Mouse (Mus musculus) stomach, embryonic 14.5 days (tissue): ENCODE data around the gene Cyyr1. TPM values are rescaled to one million over a fixed set of nuclear protein-coding genes. Genes with fewer than 3 reads are reported as not detected.

Source experiments
- ATAC-seq: fragments of 200-750 bp; cut with Nextera tagmentation; 2 replicates; pipeline ENCODE4 v1.8.0; 2017; ENCODE audit warnings: low read depth, moderate TSS enrichment; ENCODE audit not compliant: insufficient number of reproducible peaks, insufficient read depth, low FRiP score
- H3K27ac ChIP-seq: fragments of 300-500 bp; sonication (generic); 2 replicates; pipeline ENCODE4 v1.5.1; 2014; ENCODE audit warnings: mild to moderate bottlenecking, low read length, moderate library complexity, mixed read lengths
- H3K27me3 ChIP-seq: fragments of 300-500 bp; sonication (generic); 2 replicates; pipeline ENCODE4 v1.6.1; 2014; ENCODE audit warnings: low read length, control low read depth, mixed read lengths; ENCODE audit not compliant: control insufficient read depth, insufficient read depth
- H3K36me3 ChIP-seq: fragments of 300-500 bp; sonication (generic); 2 replicates; pipeline ENCODE4 v1.6.1; 2014; ENCODE audit warnings: mild to moderate bottlenecking, control low read depth, low read length, moderate library complexity, mixed read lengths; ENCODE audit not compliant: control insufficient read depth, insufficient read depth
- H3K4me1 ChIP-seq: fragments of 300-500 bp; sonication (generic); 2 replicates; pipeline ENCODE4 v1.6.1; 2014; ENCODE audit warnings: low read length, control low read depth, mixed read lengths; ENCODE audit not compliant: control insufficient read depth, insufficient read depth
- H3K4me2 ChIP-seq: fragments of 300-500 bp; sonication (generic); replicated peaks from 2 replicates; pipeline ENCODE4 v1.6.1; 2014; ENCODE audit warnings: low read depth, low read length, control low read depth
- H3K4me3 ChIP-seq: fragments of 300-500 bp; sonication (generic); 2 replicates; pipeline ENCODE4 v1.5.1; 2014; ENCODE audit warnings: low read depth, low read length, control low read depth
- H3K9ac ChIP-seq: fragments of 300-500 bp; sonication (generic); replicated peaks from 2 replicates; pipeline ENCODE4 v1.6.1; 2014; ENCODE audit warnings: low read depth, mild to moderate bottlenecking, control low read depth, low read length, moderate library complexity, mixed read lengths
- H3K9me3 ChIP-seq: fragments of 300-500 bp; sonication (generic); 2 replicates; pipeline ENCODE4 v1.6.1; 2016; ENCODE audit warnings: low read depth, low read length, control low read depth; ENCODE audit not compliant: control insufficient read depth
- WGBS: fragments of 180-500 bp; shearing (Covaris S2); extraction: QIAGEN DNeasy Blood & Tissue Kit; methylation state at CpG from one replicate; pipeline ENCODE4 v1.1.7; 2014; 5-methylcytosine and 5-hydroxymethylcytosine counted together
- polyA plus RNA-seq: library from polyadenylated mRNA; unstranded; fragments of >200 nt; fragmentation: Nextera tagmentation; extraction: Ambion mirVana; gene quantifications from 2 replicates; pipeline ENCODE4 v1.2.1, GENCODE M21; 2014

The Cyyr1 gene
- polyA plus RNA-seq, 1 experiment from 2014 or later: 5.7 TPM

DNA sequence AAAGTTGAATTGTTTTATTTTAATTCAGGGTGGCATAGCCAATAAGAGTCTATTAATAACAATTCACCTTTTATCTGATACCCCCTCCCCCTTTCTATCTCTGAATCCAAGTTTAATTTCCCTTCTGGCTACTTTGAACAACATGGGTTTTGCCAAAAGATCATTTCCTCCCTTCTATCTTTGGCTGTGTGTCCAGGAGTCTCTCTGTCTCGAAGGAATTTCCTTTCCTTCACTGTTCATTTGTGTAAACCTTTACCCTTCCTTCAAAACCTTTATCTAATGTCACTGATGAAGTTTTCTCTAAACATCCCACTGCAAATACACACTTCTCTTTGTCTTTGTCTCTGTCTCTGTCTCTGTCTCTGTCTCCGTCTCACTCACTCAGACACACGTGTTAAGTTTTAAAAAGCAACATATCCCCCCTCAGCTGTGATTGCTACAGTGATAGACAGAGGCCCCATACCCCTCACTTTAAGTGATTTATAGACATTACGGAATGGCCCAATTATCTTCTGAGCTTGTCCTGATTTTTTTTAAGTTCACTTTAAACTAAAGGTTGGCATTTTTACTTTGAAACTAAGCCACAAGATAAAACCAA is 11.4 kb downstream of the Cyyr1 start:
- no peak overlapping the region for H3K4me3 ChIP-seq
- no peak for ATAC-seq
- no peaks in the 10 kb centered on the region for H3K9me3 ChIP-seq
- H3K4me1 ChIP-seq: no peaks in the 10 kb centered on the region
- WGBS: 50% methylated on average over 4 of the region's 4 CpGs
- H3K36me3 ChIP-seq: no peaks in the 10 kb centered on the region
- H3K4me2 ChIP-seq: no peak overlapping the region
- H3K9ac ChIP-seq: no peak overlapping the region
- no peaks in the 10 kb centered on the region for H3K27me3 ChIP-seq
- no peak overlapping the region for H3K27ac ChIP-seq

DNA sequence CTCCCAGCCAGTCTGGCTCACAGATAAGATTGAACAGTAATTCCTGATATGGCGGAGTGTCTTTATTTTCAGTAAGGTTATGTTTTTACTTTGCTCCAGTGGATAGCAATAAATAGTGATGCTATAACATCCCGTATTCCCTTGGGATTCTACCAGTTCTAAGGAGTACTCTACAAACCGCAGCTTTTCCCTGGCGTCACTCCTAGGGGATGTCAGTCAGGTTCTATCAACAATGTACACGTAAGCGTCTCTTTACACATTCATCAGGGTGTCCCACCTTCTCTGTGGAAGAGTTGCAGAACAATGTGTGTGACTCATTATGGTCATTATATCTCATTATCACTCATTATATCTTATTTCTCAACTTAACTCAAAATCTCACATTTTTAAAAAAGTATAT is 12.2 kb downstream of the Cyyr1 start:
- no peak overlapping the region for H3K9ac ChIP-seq
- no peaks in the 10 kb centered on the region for H3K36me3 ChIP-seq
- ATAC-seq: no peak
- H3K27ac ChIP-seq: no peak overlapping the region
- no peaks in the 10 kb centered on the region for H3K9me3 ChIP-seq
- no peak overlapping the region for H3K4me2 ChIP-seq
- H3K4me3 ChIP-seq: no peak overlapping the region
- WGBS: 92% methylated on average over 6 of the region's 6 CpGs
- no peaks in the 10 kb centered on the region for H3K4me1 ChIP-seq
- no peaks in the 10 kb centered on the region for H3K27me3 ChIP-seq

DNA sequence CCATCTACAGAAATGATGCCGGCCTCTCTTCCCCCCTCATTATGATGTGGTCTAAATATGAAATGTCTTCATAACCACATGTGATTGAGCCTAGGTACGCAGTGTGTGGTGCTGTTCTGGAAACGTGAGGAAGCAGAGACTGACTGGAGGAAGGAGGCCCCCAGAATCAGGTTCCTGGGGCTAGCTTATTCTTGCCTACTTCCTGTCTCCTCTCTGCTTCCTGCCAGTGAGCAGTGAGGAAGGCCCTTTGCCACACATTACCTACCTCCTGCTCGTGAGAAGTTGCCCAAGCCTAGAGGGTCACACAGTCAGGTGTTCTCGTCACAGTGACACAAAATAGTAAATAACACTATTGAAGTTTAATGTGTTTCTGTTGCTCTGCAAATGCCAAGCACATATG is 14.8 kb downstream of the Cyyr1 start:
- Histone ChIP-seq H3K36me3 (no peaks in the 10 kb centered on the region), H3K9me3 (no peaks in the 10 kb centered on the region), H3K9ac (no peak overlapping the region), H3K4me3 (no peak overlapping the region), H3K4me2 (no peak overlapping the region), H3K27ac (no peak overlapping the region), H3K27me3 (no peaks in the 10 kb centered on the region), H3K4me1 (no peaks in the 10 kb centered on the region)
- WGBS: 71% methylated on average over 5 of the region's 5 CpGs
- ATAC-seq: no peak

DNA sequence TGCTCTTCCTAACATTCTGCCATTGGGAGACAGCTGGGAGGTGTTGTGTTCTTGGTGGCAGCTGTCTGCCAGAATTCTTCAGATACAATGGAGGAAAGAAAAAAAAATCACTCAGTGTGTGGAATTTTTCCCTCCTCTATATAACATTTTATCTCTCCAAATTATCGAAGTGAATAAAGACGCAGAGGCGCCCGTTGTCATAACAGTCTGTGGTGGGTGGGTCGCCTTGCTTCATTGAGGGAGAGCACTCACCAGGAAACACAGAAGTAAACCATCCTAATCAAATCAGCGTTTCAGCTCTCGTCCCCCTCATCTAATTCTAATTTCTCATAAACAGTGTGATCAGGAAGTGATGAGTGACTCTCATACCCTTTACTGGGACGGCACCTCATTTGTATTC is 17.1 kb downstream of the Cyyr1 start:
- WGBS: 74% methylated on average over 8 of the region's 8 CpGs
- H3K36me3 ChIP-seq: no peaks in the 10 kb centered on the region
- H3K27ac ChIP-seq: no peak overlapping the region
- no peak overlapping the region for H3K4me3 ChIP-seq
- no peak overlapping the region for H3K9ac ChIP-seq
- H3K4me2 ChIP-seq: no peak overlapping the region
- no peak for ATAC-seq
- no peaks in the 10 kb centered on the region for H3K9me3 ChIP-seq
- no peaks in the 10 kb centered on the region for H3K4me1 ChIP-seq
- H3K27me3 ChIP-seq: no peaks in the 10 kb centered on the region

DNA sequence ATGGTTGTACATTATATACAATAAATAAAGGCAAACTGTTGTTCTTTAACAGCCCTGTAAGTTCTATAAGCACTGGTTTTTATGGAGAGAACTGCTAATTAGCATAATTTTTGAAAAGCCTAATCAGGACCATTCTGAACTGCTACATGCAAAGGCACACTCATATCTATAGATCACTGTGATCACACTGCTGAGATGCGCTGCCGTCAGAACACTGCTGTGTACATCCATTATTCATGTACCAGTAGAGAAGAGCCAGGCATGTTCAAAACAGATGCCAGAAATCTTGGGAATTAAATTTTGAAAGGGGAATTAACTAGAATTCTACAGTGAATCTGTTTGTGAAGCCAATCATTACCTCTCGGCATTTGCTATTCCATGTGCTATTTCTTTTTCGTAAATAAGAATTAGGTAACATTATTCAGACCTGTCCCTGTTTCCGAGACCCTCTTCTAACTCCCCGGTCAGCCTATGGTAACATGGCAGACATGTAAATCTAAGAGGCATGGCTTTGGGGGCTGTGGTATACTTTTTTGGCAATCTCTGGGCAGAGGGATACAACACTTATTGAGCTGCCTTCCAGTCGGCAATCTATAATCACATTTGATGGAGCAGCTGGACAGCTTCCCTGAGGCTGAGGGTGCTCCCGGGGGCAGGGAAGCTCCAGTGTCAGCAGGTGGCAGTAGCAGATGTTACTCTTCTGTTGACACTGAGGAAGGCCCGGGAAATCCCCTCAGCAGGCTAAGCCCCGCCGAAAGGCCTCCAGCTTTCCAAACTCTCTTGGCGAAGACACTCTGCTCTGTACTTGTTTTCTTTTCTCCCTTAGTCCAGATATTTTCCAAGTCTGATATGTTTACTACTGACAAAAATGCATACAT is 25.2 kb downstream of the Cyyr1 start:
- Histone ChIP-seq H3K9ac (no peak overlapping the region), H3K27me3 (no peaks in the 10 kb centered on the region), H3K9me3 (no peaks in the 10 kb centered on the region), H3K27ac (no peak overlapping the region), H3K4me2 (no peak overlapping the region), H3K4me3 (no peak overlapping the region), H3K36me3 (no peaks in the 10 kb centered on the region), H3K4me1 (no peaks in the 10 kb centered on the region)
- WGBS: 39% methylated on average over 12 of the region's 12 CpGs
- ATAC-seq: peak; percentile 72; the same call in 1 of the 2 replicates

DNA sequence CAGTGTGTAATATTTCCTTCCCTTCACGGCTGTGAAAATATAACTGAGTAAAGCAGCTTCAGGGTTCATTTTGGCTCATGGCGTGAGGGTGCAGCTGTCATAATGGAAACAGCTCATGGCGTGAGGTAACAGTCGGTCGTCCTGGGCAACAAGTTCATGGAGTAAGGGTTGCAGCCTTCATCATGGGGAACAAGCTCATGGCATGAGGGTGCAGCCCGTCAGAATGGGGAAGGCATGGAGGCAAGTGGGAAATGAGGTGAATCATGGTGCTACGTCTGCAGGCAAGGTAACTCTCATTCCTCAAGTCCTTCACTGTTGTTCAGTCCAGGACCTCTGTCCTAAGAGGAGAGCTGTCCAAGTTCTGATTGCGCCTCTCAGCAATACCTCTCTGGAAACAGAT is 28.6 kb downstream of the Cyyr1 start:
- H3K36me3 ChIP-seq: no peaks in the 10 kb centered on the region
- WGBS: 83% methylated on average over 8 of the region's 8 CpGs
- no peaks in the 10 kb centered on the region for H3K27me3 ChIP-seq
- H3K4me1 ChIP-seq: no peaks in the 10 kb centered on the region
- no peak overlapping the region for H3K27ac ChIP-seq
- H3K4me3 ChIP-seq: no peak overlapping the region
- H3K9me3 ChIP-seq: no peaks in the 10 kb centered on the region
- H3K4me2 ChIP-seq: no peak overlapping the region
- no peak overlapping the region for H3K9ac ChIP-seq
- ATAC-seq: no peak

DNA sequence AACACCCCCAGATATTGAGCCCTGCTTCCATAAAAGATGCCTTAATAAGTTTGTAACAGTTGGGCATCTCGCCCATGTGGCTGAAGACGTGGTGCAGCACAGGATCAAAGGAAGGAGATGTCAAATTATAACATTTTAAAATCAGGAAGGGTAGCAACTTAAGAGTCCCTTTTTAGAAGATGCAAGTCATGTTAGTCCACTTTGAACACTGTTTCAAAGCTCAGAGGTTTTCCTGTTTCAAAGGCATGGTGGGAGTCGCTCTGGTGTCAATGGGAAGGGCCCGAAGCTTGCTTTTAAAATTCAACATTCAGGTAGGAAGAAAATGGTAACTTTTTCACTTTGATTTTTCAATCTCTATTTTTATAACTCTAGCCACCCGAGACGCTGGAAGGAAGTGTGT is 45.9 kb downstream of the Cyyr1 start:
- 89% methylated on average over 6 of the region's 6 CpGs for WGBS
- Histone ChIP-seq H3K4me2 (no peak overlapping the region), H3K4me1 (no peaks in the 10 kb centered on the region), H3K27me3 (no peaks in the 10 kb centered on the region), H3K9ac (no peak overlapping the region), H3K4me3 (no peak overlapping the region), H3K36me3 (no peaks in the 10 kb centered on the region), H3K27ac (no peak overlapping the region), H3K9me3 (no peaks in the 10 kb centered on the region)
- no peak for ATAC-seq

DNA sequence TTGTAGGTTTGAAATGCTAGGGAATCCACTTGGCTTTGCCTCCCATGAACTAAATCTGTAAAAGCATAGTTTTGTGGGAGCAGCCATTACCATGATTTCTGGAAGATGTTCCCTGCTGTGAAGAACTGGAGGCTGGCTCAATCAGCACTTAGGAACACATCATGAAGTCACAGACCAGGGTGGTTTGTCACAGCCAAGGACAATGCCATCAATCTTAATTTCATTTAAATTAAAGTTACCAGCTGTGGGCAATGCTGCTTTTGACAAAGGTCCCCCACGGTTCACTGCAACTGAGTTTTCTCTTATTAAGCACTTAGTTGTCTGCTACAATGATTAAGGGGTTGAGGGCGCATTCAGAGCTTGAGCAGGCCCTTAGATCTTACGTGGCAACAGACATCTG is 48.1 kb downstream of the Cyyr1 start:
- no peak overlapping the region for H3K4me2 ChIP-seq
- WGBS: 50% methylated on average over 3 of the region's 3 CpGs
- H3K27ac ChIP-seq: no peak overlapping the region
- no peaks in the 10 kb centered on the region for H3K27me3 ChIP-seq
- H3K4me3 ChIP-seq: no peak overlapping the region
- H3K9me3 ChIP-seq: no peaks in the 10 kb centered on the region
- H3K9ac ChIP-seq: no peak overlapping the region
- no peaks in the 10 kb centered on the region for H3K36me3 ChIP-seq
- ATAC-seq: no peak
- no peaks in the 10 kb centered on the region for H3K4me1 ChIP-seq
